Mouse (Mus musculus) brain, embryonic 14.5 days (tissue): ENCODE measurements at regions not wholly inside any gene's neighbourhood (a gene's known extent, or its start where the extent isn't known, plus 50 kb on each side); places are given as distances from the start of the nearest gene placed in this dataset.

Experiments
- CTCF ChIP-seq: fragments of 200-500 bp; IDR thresholded peaks from 2 replicates; pipeline ENCODE4 v1.5.1; 2012; ENCODE audit warnings: inconsistent platforms, mild to moderate bottlenecking, moderate library complexity, borderline replicate concordance; ENCODE audit not compliant: insufficient read depth, insufficient read length; ENCODE audit errors: extremely low read depth
- POLR2A ChIP-seq: fragments of 200-500 bp; IDR thresholded peaks from 2 replicates; pipeline ENCODE4 v1.6.1; 2012; ENCODE audit warnings: mild to moderate bottlenecking, inconsistent platforms, borderline replicate concordance; ENCODE audit not compliant: poor library complexity, insufficient read depth, insufficient read length, severe bottlenecking; ENCODE audit errors: extremely low read depth

DNA sequence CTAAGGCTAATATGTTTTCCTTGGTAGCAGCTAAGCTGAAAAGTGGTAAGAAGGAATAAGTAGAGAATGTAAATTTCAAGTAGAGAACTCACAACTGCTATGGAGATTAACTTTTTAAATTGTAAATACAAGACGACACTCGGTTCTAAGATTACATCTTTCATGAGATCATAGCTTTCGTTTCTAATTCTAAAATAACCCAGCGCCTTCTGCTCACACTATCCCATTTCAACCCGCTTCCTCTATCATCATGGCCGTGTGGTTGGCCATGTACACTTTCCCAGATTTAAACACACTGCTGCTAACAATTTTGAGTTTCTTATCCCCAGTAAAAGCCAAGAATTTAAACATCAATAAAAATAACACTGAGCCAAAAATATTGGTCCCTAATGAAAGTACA is 682.3 kb upstream of the Intu start:
- TF ChIP-seq POLR2A (no peak), CTCF (no peak)
